In the genomic region with DNA sequence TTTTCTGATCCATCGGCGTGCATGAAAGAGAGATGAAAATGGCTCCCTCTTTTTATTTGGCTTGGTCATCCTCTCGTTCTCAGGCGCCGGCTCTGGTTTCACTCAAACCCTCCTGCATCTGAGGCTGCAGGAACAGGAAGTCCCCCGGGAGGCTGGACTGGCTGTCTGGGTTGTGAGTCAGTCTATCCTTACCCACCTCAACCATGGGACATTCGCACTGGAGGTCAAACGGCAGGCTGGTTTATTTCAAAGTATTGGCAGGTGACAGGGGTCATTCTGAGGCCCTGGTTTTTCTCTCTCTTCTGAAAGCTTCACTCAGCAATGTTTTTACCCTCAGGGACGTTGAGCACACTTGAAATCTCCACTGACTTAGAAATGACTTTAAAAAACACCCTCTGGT, we compare ENCODE assay signal across 9 mouse cellular contexts.
A peak's percentile ranks its signal among the peaks of the same experiment; 100 is the strongest.
DNase-seq lines count a peak whose midpoint lies in the region; ATAC-seq lines count a peak whose summit lies in the region.
"Had no signal": no experiment of that assay in that cellular context is flagged by ENCODE, and none has a peak within 500 bp of the region (broad histone marks: within the 10 kb centered on the region; RNA-seq: fewer than 3 reads in every experiment).

No protein-coding gene starts in this region.

- H3K4me1 ChIP-seq in heart, embryonic 10.5 days = peaks cover 33% of the 10 kb centered on the region

- H3K27ac ChIP-seq in heart, embryonic 10.5 days = peak overlapping the region; percentile 83

- ATAC-seq in megakaryocyte, adult 5-6 weeks (ENCODE audit: poor library complexity, severe bottlenecking) = peak; percentile 51

- 19% methylated on average over 9 of the region's 9 CpGs for WGBS in heart, embryonic 10.5 days

- H3K4me3 ChIP-seq in heart, embryonic 10.5 days = no peak overlapping the region
- H3K4me3 ChIP-seq: forebrain, embryonic 10.5 days had no signal

- peak; percentile 39 for DNase-seq in adrenal gland, postnatal 10 days
- no peak for DNase-seq in adrenal gland, postnatal 4 days (ENCODE audit: low spot score in 2 of 2)
- DNase-seq in embryo, embryonic 11 days = peak; percentile 83
- peak; percentile 91 for DNase-seq in heart, embryonic 10.5 days (ENCODE audit: low spot score)
- no peak for DNase-seq in urinary bladder, postnatal 4 days (ENCODE audit: low spot score in 2 of 2)
- no peak for DNase-seq in thymus, postnatal 25 days
- no peak for DNase-seq in lung, adult 18-20 months

- no peaks in the 10 kb centered on the region for H3K9me3 ChIP-seq in heart, embryonic 10.5 days
- H3K9me3 ChIP-seq: forebrain, embryonic 10.5 days had no signal

- no peaks in the 10 kb centered on the region for H3K27me3 ChIP-seq in heart, embryonic 10.5 days (ENCODE audit: insufficient read depth, poor library complexity, severe bottlenecking)

- H3K36me3 ChIP-seq in heart, embryonic 10.5 days = no peaks in the 10 kb centered on the region
- H3K36me3 ChIP-seq: forebrain, embryonic 10.5 days had no signal

Comparison
In these comparisons a context has a peak if more than half of its experiments do, and no peak if none do; other contexts are left out.
1. DNase-seq: peak in adrenal gland, postnatal 10 days (single experiment), embryo, embryonic 11 days (single experiment) and heart, embryonic 10.5 days (single experiment); none in adrenal gland, postnatal 4 days (0 of 2), urinary bladder, postnatal 4 days (0 of 2), thymus, postnatal 25 days (single experiment) and lung, adult 18-20 months (0 of 2).